Mouse (Mus musculus): Measurements from ENCODE around the gene Wdr73.
"Not testable (repeated sequence)": the region's sequence is repeated elsewhere in the genome, so short reads cannot be mapped to it uniquely, and the experiment has no call there.

The Wdr73 gene

DNA sequence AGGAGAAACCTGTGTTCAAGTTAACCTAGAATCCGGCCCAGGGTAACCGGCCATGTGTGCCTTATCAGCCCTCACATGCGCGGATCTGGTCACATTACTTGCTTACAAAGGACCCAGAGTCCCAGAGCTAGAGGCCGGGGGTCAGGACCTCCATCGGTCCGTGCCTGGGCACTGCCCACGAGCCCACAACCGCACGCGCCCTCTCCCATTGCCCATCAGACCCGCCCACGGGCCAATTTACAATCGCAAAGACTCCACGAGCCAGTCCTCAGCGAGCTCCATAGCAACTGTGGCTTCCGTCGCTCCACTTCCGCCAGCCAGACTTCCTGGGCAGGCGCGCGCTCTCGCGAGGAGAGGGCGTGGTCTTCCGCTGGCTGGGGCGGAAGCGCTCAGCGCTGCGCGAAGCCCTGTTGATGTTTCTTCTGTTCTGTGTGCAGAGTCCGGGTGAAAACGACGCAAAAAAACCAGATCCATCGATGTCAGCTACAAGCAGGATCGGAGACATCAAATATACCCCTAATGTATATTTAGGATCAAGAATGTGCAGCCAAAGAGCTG, at the start of gene Wdr73:
Gene Wdr73 (minus strand): TSS at position 326 of the 558 bp plus-strand sequence.
- peak; percentile 95 for DNase-seq (ENCODE audit: low spot score)

DNA sequence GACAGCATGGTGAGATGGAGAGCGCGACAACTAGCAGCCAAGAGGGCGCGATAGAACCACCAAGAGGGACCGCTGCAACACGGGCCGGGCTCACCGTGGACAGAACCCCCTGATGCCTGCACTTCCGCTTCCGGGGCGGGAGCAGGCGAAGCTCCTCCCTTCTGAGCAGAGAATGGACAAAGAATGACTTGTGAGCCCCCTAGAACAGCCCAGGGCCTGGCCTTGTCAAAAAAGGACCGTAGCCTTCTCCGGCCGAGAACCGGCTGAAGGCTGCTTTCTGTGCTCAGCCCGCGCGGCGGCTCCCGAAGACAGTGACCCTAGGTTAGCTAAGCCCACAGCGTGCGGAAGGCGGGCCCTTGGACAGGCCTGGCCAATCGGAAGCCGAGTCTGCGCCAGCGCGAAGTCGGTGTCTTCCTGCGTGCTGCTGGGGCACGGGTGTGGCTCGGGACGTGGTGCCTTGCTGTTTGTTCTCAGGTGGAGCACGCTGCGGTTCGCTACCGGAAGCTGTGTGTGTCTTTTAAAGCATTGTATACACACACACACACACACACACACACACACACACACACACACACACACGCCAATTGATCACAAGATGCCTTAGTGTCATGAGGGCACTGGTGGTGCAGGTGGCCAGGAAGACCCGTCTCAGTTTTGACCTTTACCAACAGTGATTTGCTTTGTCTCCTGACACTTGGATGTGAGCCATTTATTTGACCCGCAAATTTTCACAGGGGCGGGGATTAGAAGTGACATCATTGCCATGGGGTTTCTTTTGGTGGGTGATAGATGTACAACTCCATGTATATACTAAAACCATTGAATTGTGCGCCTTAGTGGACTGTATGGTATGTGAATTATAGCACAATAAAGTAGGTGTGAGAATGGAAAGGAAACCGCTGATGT, 46.6 kb upstream of the Wdr73 start, which contains the start of gene Sec11a:
Gene Sec11a (minus strand): TSS at position 336 of the 906 bp plus-strand sequence.
- DNase-seq (ENCODE audit: low spot score): peak; percentile 95

DNA sequence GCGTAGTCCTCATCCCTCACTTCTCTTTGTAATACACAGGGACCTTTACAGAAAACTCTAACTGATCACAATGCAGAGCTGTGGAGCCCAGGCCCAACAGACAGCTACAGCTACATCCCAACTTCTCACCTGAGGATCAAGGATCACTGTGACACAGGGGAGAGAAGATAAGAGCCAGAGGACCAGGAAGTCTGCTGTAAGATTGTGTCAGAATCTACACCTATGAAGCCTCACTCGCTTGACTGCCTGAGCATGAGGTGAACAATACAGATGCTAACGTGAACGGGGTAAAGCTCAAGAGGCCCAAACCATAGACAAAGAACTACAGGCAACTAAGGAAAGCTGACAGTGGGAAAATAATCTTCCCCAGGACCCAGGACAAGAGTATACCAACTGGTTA, 38.7 kb upstream of the Wdr73 start:
- no peak for DNase-seq (ENCODE audit: low spot score)

DNA sequence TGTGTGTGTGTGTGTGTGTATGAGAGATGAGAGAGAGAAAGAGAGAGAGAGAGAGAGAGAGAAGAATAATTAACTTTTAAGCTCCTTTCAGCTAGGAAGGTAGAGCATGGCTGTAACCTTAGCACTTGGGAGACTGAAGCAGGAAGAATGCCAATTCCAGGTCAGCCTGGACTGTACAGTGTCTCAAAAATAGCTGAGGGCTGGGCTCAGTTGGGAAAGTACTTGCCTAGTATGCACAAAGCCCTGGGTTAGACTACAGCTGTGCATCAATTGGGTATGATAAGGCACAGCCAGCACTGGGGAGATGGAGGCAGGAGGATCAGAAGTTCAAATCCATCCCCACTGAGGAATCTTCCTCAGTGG, 36.2 kb upstream of the Wdr73 start:
- DNase-seq (ENCODE audit: low spot score): not testable (repeated sequence)

DNA sequence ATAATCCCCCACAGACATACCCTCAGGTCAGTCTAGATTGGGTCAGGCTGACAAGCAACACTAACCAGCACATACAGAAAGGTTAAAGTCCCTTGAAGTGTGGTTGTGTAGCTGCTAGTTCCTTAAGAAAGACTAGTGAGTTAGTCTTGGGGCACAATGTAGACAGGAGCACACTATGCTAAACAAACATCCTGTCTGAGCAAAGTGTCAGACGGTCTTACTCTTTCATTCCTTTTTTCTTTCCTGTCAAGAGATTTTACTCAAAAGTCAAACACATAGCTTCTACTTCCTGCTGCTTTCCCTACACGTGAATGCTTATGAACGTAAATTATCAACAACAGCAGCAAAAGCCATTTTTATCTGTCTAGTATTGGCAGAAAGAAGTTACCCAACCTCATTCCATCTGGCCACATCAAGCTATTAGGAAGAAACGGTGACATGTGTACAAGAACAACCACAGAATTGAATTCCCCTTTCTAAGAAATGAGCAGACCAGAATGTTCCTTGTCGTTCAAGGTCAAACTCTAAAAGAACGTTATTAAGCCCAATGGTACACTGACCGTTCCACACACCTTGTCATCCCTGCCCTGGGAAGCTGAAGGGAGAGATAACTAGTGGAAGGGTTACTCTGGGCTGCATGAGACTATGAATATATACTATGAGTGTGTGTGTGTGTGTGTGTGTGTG, 35.7 kb upstream of the Wdr73 start:
- DNase-seq (ENCODE audit: low spot score): not testable (repeated sequence)

DNA sequence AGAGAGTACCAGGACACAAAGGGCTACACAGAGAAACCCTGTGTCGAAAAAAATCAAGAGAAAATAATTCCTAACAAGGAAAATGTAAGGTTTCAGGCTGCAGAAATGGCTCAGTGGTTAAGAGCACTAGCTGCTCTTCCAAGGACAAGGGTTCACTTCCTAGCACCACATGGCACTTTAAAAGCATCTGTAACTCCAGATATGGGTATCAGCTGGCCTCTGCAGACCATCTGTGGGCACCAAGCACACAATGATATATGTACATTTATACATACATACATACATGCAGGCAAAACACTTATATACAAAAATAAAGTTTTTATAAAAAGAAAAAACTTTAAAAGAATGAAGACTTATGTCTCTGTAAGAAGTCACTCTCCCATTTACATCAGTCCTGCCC, 34.8 kb upstream of the Wdr73 start:
- no peak for DNase-seq (ENCODE audit: low spot score)

DNA sequence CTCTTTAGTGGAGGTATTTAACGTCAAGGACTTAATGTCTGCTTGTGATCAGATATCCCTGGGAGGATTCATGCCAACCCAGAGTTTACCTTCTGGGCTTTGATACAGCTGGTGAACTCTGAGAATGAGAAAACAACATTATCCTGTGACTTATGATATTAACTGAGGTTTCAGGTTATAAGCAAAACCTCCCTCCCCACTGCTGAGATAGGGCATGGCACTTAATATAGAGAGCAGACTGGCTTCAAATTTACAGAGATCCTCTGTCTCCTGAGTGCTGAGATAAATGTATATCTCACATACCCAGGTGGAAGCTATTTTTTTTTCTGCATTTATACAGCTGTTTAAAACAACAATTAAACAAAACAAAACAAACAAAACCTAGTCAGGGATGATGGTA, 31.7 kb upstream of the Wdr73 start:
- no peak for DNase-seq (ENCODE audit: low spot score)

DNA sequence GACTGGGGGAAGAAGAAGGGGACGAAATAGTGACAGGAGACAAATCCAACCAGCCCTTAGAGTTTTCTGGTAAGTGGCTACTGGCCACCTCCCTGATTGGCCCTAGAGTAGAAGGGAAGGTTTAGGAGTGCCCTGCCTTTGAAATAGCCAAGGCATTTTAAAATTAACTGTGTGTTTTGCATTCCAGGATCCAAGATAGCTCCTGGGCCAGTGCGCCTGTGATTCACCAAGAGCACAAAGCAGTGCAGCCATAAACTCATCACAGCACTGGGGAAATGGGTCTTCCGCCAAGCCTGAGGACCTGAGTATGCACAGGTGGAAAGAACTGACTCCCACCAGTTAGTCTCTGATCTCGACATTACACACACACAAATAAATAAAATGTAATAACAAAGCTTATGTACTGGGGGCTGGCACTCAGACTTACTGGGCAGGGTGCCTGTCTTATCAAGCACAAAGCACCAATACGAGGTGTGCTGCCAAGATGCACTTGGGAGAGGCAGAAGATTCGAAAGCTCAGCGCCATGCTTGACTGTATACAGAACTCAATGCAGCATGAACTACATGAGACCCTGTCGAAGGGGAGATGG, 30.6 kb upstream of the Wdr73 start:
- no peak for DNase-seq (ENCODE audit: low spot score)

DNA sequence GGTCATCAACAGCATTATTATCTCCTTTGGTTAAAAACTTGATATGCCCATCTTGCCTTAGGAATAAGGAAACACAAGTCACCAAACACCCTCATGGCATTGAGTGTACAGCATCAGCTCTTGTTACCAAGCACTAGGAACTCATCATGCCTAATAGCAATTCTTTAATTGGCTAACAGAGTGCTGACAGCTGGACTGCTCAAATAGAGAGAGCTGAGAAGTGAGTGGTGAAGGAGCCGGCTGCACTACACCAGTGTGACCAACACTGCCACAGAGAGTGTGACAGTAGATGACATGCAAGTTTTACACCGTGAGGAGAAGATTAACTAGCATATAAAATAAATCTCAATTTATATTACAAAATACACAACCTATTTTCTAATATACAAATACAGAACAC, 22.1 kb upstream of the Wdr73 start:
- DNase-seq (ENCODE audit: low spot score): no peak

DNA sequence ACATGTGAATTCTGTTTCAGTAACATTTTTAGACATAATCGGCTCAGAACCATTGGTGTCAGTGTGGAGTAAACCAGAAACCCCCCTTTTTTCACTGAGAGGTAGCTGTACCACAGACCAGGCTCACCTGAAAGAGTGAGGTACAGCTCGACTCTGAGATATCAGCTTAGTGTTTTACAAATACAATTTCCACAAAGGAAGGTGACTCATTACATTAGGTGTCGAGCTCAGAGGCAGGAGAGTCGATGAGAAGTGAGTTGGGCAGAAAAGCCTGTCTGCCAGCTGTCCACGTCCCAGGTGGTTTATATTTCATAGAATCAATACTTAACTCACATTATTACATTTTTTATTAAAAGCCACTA, 18.6 kb upstream of the Wdr73 start:
- DNase-seq (ENCODE audit: low spot score): no peak

DNA sequence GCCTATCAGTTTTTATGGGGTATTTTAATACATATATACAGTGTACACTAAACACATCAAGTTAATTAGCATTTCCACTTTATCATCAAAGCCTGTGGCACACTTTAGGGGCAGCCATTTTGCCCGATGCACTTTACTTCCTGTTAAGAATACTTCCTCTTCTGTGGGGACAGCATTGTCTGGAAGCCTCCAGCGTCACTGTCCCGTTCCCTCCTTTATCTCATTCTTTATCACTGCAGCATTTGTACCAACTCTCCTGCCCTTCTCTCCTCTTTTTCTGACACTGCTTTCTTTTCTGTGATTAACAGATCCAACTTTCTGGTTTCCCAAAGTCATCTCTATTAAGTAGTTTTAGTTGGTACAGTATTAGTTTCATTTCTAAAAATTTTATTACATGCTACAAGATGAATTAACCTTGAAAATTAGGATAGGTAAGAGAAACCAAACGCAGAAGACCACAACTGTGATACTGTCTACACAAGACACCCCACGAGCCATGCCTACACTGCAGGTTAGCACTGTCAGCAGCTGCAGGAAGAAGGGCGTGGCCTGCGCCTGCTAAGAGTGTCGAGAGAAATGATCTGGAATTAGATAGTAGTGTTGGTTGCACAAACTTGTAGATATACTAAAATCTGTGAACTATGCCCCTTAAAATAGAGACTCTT, 18.0 kb upstream of the Wdr73 start:
- no peak for DNase-seq (ENCODE audit: low spot score)

DNA sequence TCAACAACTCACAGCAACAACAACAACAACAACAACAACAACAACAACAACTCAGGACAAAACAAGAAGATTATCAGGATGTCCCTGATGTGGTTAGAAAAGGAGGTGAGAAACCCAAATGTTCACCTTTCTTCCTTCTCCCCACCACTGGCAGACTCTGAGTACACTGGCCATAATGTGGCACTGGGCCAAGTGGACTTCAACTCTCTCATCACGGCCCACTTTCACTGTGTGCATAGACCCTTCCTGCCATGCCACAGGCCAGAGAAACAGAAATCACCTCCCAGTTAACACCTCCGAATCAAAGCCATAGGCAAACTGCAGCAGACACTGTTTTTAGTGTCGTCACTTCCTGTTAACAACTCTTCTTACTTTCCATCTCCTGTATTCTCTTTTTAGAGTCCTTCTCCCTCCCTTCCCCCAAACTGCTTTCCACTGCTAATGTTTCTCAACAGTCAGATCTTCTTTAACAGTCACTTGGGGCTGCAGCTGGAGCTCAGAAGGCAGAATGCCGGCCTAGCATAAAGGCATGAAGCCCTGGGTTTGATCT, 16.9 kb upstream of the Wdr73 start:
- DNase-seq (ENCODE audit: low spot score): no peak

DNA sequence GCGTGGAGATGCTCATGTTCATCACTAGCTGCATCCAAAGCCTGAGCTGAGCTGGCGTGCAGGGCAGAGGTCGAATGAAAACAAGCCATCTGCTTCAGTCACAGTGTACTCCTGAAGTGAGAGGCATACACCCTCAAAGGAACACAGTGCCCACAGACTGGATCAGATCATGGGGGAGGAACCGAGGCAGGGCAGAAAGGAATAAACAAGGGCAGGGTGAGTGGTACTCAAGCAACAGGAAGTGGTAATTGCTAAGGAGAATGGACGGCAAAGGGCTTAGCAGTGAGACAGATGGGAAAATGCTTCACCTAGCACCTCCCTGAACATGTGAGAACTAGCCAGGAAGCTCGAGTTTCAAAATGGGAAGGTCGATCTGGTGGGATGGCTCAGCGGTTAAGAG, 11.4 kb upstream of the Wdr73 start:
- no peak for DNase-seq (ENCODE audit: low spot score)

DNA sequence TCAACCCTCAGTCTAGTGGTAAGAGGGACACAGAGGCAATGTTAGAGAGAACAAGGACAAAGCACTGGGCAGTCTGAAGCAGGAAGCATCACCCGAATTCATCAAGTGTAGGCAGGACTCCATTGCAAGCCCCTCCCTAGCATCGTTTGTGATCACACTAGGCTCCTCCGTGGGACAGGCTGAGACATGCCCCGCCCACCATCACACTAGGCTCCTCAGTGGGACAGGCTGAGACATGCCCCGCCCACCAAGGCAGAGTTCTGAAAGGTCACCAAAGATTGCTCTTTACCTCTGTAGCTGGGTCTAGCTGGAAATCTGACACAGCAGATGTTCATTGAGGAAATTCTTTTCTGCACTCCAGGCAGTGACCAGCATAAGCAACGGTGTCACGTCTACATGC, 10.0 kb upstream of the Wdr73 start:
- DNase-seq (ENCODE audit: low spot score): no peak

DNA sequence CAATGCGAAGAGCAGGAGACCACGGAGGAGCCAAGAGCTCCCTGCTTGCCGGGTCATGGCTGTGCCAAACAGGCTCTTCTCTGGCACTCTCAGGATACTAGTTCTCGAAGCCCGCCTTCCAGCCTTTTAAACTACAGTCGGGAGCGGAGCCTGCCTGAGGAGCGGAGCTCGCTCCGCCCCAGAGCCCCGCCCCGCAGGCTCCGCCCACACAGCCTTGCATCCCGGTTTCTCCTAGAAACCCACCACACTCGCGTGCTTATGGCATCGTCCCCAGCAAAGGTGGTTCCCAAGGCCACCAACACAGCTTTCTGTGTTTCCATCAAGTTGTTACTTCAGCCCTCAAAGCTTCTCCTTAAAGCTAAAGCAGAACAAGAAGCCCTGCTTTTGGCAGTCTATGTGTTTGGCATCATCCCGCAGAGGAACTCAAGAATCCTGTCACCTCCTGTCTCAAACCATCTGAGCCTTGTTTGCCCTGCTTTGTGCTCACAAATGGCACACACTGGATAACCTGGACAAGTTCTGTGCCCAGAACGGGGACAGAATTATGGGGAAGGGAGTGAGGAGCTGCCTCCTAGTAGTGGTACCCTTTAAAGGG, 3.9 kb upstream of the Wdr73 start, which contains the start of gene Nmb:
Gene Nmb (minus strand): TSS at position 156 of the 595 bp plus-strand sequence.
- DNase-seq (ENCODE audit: low spot score): no peak

DNA sequence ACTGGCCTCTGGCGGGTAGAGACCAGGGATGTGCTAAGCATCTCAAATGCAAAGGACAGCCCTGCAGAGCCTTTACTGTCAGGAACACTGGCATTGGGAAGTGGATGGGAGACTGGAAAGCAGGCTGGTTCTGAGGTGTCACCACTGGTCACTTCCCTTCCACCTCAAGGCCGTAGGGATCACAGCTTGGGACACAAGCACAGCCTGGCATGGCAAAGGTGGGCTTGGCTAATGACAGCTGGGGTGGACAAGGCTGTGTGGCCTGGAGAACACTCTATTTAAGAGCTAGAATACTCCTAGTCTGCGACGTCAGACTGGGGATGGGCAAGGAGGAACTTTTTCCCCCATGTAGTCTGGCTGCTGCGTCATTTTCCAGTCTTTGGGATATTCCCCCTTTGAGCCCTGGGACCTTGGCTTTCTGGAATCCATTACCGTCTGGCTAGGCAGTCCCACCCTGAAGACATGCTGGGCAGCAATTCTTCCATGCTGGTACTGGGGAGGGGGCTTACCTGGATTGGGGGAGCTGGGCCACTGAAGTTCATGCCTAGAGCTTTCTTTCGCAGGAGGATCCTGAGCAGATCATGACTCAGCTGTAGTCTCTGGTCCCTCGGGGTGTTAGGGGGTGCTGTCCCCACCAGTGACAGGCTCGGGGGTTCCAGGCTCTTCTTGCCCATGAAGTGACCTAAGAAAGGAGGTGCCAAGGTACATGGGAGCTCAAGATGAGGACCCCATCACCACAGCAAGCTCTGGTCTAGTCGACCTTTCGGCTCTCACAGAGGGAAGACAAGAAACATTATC, 2.8 kb upstream of the Wdr73 start:
- no peak for DNase-seq (ENCODE audit: low spot score)

DNA sequence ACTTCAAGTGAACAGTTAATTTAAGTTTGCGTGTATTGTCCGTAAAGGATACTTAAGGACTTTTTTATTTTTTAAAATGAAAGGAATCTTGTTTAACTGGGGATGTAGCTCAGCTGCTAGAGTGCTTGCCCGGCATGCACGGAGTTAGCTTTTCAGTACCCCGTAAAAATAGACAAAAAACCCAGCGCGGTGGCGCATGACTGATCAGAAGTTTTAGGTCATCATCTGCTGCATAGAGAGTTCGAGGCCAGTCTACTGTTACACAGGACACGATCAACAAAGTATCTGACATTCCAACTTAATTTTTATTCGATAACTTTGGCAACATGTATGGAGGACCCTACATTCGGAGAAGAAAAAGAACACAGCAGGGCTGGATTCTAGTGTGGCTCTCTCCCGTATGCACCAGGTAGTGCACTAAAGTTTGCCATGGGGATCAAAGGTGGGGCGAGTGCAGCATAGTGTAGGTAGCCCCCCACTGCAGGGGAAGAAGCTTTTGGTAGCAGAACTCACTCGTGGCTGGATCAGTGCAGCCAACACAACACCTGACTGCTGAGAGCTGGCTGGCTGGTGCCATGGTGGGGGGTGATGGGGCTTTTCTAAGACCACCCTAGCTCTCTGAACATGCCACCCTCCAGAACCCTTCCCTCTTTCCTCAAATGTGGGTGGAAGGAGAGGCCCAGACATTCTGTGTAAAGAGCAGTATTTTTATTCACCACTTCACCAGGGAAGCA, 639 bp upstream of the Wdr73 start:
- DNase-seq (ENCODE audit: low spot score): no peak

DNA sequence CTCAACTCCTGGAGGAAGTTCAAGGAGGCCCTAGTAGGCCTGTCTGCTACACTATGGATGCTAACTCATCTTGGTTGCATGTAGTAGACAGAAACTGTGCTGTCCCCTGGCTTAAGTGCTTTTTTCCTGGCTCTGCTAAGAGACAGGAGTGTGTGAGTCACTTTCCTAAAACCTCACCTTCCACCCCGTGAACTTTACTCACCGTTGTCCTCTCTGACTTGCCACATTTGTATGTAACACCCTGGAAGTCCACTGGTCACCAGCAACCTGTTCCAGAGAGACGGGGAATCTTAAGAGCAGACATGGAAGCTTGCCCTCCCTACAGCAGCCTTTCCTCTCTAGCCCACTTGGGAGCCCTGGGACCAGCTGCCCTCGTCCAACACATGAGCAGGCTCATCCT, 3.3 kb downstream of the Wdr73 start:
- DNase-seq (ENCODE audit: low spot score): no peak

DNA sequence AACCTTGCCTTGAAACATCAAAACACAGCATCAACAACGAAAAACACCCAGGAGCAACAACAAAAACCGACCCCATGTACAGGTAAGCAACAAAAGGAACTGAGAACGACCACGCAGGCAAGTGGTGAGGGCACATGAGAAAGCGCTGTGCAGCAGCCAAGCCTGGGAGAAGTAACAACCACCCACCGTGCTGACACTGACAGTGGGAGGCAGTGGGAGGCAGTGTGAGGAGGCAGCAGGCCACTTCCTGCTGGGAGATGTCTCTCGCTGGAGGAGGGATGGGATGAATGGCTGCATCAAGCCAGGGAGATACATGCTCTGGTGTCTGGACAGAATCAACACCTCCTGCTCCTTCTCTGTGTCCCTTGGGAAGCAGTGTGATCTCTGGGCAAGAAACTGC, 3.9 kb downstream of the Wdr73 start:
- DNase-seq (ENCODE audit: low spot score): peak; percentile 55

Data from MN1 (cell line).